Mouse (Mus musculus): ENCODE measurements around the gene Lrrc56.

DNA sequence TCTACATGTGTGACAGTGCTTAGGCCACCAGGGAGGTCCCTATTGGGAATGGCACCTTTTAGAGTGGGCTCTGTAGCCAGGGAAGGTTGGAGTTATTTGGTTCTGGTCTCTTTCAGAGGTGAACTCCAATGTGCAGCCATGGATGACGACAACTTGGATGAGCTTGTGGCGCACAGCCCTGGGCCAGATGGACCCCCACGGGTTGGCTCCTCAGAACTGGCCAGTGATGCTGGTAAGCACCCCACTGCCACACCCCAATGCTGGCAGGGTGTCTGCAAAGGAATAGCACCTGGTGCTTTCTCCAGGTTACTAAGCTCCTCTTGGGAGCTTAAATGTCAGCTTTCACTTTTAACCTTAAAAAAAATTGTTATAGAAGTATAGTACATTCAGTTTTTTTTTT is 37.2 kb downstream of the Lrrc56 start:
- TF ChIP-seq CTCF (IDR thresholded peaks at IDR 0.05; ENCODE audit: low read depth, low read length) (no peak), POLR2A (IDR thresholded peaks at IDR 0.05; ENCODE audit: extremely low read depth, insufficient read depth, low read length) (no peak)

All from liver, adult 2 months (tissue).